Mouse (Mus musculus): ENCODE measurements around the gene Olfr33. TPM values are rescaled to one million over a fixed set of nuclear protein-coding genes. Genes with fewer than 3 reads are reported as not detected.

The Olfr33 gene
- total and polyA plus RNA-seq, 3 experiments, result not detected

DNA sequence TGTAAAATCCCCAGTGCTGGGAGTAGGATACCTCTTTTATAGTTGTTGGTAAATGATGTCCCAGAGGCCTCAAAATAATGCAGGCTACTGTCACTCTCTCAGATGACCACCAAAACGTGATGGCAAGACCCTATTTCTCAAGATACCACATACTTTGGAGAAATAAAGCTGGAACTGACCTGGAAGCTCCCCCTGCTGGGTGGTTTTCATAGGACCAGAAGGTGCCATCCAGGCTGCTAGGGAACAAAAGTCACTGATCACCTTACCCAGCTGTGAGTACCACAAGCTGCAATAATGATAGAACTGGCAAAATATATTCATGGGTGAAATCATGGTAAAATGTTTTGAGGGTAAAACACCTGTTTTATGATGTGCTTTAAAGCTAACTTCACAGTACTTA is 33.2 kb upstream of the Olfr33 start:
- Histone ChIP-seq H3K27ac (ENCODE audit: control insufficient read depth, low read depth, low read length) (no peak overlapping the region), H3K27me3 (ENCODE audit: control insufficient read depth in 1 of 2, insufficient read depth in 2 of 2, low read length in 2 of 2) (no peaks in the 10 kb centered on the region), H3K79me2 (ENCODE audit: control insufficient read depth, insufficient read depth, low read length, poor library complexity) (no peaks in the 10 kb centered on the region), H3K4me1 (ENCODE audit: control insufficient read depth in 1 of 2, insufficient read depth in 2 of 2, low read length in 2 of 2) (no peaks in the 10 kb centered on the region), H3K36me3 (ENCODE audit: control insufficient read depth in 1 of 2, insufficient read depth in 2 of 2, low read length in 2 of 2) (no peaks in the 10 kb centered on the region), H3K9me3 (replicated peaks; ENCODE audit: insufficient read depth, low read length) (no peaks in the 10 kb centered on the region), H3K9ac (ENCODE audit: control insufficient read depth, low read depth, low read length, poor library complexity, severe bottlenecking) (no peak overlapping the region), H3K4me3 (ENCODE audit: control insufficient read depth in 1 of 2, insufficient read depth in 1 of 2, low read depth in 2 of 2, low read length in 2 of 2) (no peak overlapping the region)
- no peak for TF ChIP-seq ELF1 (IDR thresholded peaks at IDR 0.05; ENCODE audit: low read depth, low read length)
- no peak for TF ChIP-seq MAZ (IDR thresholded peaks at IDR 0.05; ENCODE audit: low read depth, low read length)
- no peak for TF ChIP-seq RAD21 (IDR thresholded peaks at IDR 0.05; ENCODE audit: low read depth, low read length)
- peak in 1 of 3 experiments; percentile 16; a peak in 1 of 6 replicates for TF ChIP-seq CTCF (IDR thresholded peaks at IDR 0.05 in 2 of 3, conservative IDR thresholded peaks at IDR 0.05 in 1 of 3; ENCODE audit: control insufficient read depth in 1 of 3, insufficient read depth in 1 of 3, low read depth in 2 of 3, low read length in 3 of 3, poor library complexity in 1 of 3, severe bottlenecking in 1 of 3)
- DNase-seq (ENCODE audit: low read depth, low spot score), result peak; percentile 3

DNA sequence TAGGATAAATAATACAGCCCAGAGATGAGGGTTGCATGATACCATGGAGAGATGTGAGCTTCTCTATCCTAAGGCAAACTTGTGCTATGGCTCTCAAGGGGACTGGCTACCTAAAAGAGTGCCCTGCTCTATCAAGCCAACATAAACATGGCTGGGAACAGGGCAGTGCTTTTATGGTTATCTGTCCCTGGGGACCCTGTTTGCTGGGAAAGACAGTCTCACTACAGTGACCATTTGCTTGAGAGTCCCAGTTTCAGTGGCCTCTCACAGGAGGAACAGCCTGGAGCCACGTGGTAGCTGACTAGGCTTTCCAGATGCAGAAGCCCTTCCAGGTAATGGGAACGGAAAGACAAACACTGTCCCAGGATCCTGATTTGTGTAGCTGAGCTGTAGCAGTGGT is 18.8 kb upstream of the Olfr33 start:
- H3K9ac ChIP-seq (ENCODE audit: control insufficient read depth, low read depth, low read length, poor library complexity, severe bottlenecking), result no peak overlapping the region
- no peak overlapping the region for H3K27ac ChIP-seq (ENCODE audit: control insufficient read depth, low read depth, low read length)
- H3K79me2 ChIP-seq (ENCODE audit: control insufficient read depth, insufficient read depth, low read length, poor library complexity), result no peaks in the 10 kb centered on the region
- no peaks in the 10 kb centered on the region for H3K9me3 ChIP-seq (replicated peaks; ENCODE audit: insufficient read depth, low read length)
- no peaks in the 10 kb centered on the region for H3K27me3 ChIP-seq (ENCODE audit: control insufficient read depth in 1 of 2, insufficient read depth in 2 of 2, low read length in 2 of 2)
- no peak for DNase-seq (ENCODE audit: low read depth, low spot score)
- H3K4me1 ChIP-seq (ENCODE audit: control insufficient read depth in 1 of 2, insufficient read depth in 2 of 2, low read length in 2 of 2), result no peaks in the 10 kb centered on the region
- H3K36me3 ChIP-seq (ENCODE audit: control insufficient read depth in 1 of 2, insufficient read depth in 2 of 2, low read length in 2 of 2), result no peaks in the 10 kb centered on the region
- TF ChIP-seq USF2 (IDR thresholded peaks at IDR 0.05; ENCODE audit: borderline replicate concordance in 1 of 2, insufficient read depth in 1 of 2, low read depth in 1 of 2, low read length in 2 of 2) (no peak), POLR2AphosphoS5 (IDR thresholded peaks at IDR 0.05; ENCODE audit: borderline replicate concordance, low read depth, low read length) (no peak), MYB (IDR thresholded peaks at IDR 0.05; ENCODE audit: low read depth, low read length) (no peak), MAX (IDR thresholded peaks at IDR 0.05; ENCODE audit: low read length) (no peak), ZMIZ1 (IDR thresholded peaks at IDR 0.05; ENCODE audit: low read depth, low read length) (no peak), ZC3H11A (IDR thresholded peaks at IDR 0.05; ENCODE audit: low read depth, low read length) (no peak), USF1 (IDR thresholded peaks at IDR 0.05; ENCODE audit: low read depth, low read length) (no peak), CTCF (IDR thresholded peaks at IDR 0.05 in 2 of 3, conservative IDR thresholded peaks at IDR 0.05 in 1 of 3; ENCODE audit: control insufficient read depth in 1 of 3, insufficient read depth in 1 of 3, low read depth in 2 of 3, low read length in 3 of 3, poor library complexity in 1 of 3, severe bottlenecking in 1 of 3) (no peak), CHD1 (IDR thresholded peaks at IDR 0.05; ENCODE audit: low read depth, low read length) (no peak), EP300 (IDR thresholded peaks at IDR 0.05; ENCODE audit: low read depth in 1 of 2, low read length in 2 of 2) (no peak), TCF12 (IDR thresholded peaks at IDR 0.05; ENCODE audit: low read depth, low read length) (no peak)
- no peak overlapping the region for H3K4me3 ChIP-seq (ENCODE audit: control insufficient read depth in 1 of 2, insufficient read depth in 1 of 2, low read depth in 2 of 2, low read length in 2 of 2)

DNA sequence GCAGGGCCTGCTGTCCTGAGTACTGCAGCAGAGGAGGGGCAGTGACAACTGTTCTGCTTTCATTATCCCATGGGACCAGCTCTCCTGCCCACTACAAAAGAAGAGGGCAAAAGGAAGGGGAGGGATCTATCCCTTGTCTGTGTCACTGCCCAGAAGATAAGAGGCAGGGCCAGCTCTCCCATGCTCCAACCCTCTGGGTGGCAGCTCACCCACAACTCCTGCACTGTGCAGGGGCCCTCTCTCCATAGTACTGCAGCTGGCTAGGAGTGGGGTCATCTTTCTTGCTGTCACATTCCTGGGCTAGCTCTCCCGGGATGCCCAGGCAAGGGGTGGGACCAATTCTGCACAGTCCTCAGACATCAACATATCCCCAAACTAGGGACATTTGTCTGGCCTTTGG is 14.9 kb upstream of the Olfr33 start:
- no peak for TF ChIP-seq MXI1 (IDR thresholded peaks at IDR 0.05; ENCODE audit: low read depth, low read length)
- TF ChIP-seq NRF1 (IDR thresholded peaks at IDR 0.05; ENCODE audit: insufficient read depth, low read depth, low read length, poor library complexity, severe bottlenecking), result no peak
- TF ChIP-seq TCF12 (IDR thresholded peaks at IDR 0.05; ENCODE audit: low read depth, low read length), result no peak
- no peak for TF ChIP-seq ZC3H11A (IDR thresholded peaks at IDR 0.05; ENCODE audit: low read depth, low read length)
- TF ChIP-seq BHLHE40 (IDR thresholded peaks at IDR 0.05; ENCODE audit: borderline replicate concordance, low read depth, low read length), result no peak
- no peak for TF ChIP-seq ZKSCAN1 (IDR thresholded peaks at IDR 0.05; ENCODE audit: low read depth, low read length)
- TF ChIP-seq MEF2A (IDR thresholded peaks at IDR 0.05; ENCODE audit: extremely low read depth, insufficient replicate concordance, low read depth, low read length, poor library complexity, severe bottlenecking), result no peak
- no peak for TF ChIP-seq CHD2 (IDR thresholded peaks at IDR 0.05; ENCODE audit: low read length)
- TF ChIP-seq MAX (IDR thresholded peaks at IDR 0.05; ENCODE audit: low read length), result no peak
- TF ChIP-seq USF2 (IDR thresholded peaks at IDR 0.05; ENCODE audit: borderline replicate concordance in 1 of 2, insufficient read depth in 1 of 2, low read depth in 1 of 2, low read length in 2 of 2), result no peak
- TF ChIP-seq ZMIZ1 (IDR thresholded peaks at IDR 0.05; ENCODE audit: low read depth, low read length), result no peak
- TF ChIP-seq ETS1 (IDR thresholded peaks at IDR 0.05; ENCODE audit: low read depth, low read length), result no peak
- DNase-seq (ENCODE audit: low read depth, low spot score), result no peak
- H3K27me3 ChIP-seq (ENCODE audit: control insufficient read depth in 1 of 2, insufficient read depth in 2 of 2, low read length in 2 of 2), result no peaks in the 10 kb centered on the region
- H3K79me2 ChIP-seq (ENCODE audit: control insufficient read depth, insufficient read depth, low read length, poor library complexity), result no peaks in the 10 kb centered on the region
- no peak overlapping the region for H3K27ac ChIP-seq (ENCODE audit: control insufficient read depth, low read depth, low read length)
- H3K9me3 ChIP-seq (replicated peaks; ENCODE audit: insufficient read depth, low read length), result no peaks in the 10 kb centered on the region
- H3K36me3 ChIP-seq (ENCODE audit: control insufficient read depth in 1 of 2, insufficient read depth in 2 of 2, low read length in 2 of 2), result no peaks in the 10 kb centered on the region
- H3K4me3 ChIP-seq (ENCODE audit: control insufficient read depth in 1 of 2, insufficient read depth in 1 of 2, low read depth in 2 of 2, low read length in 2 of 2), result no peak overlapping the region
- H3K4me1 ChIP-seq (ENCODE audit: control insufficient read depth in 1 of 2, insufficient read depth in 2 of 2, low read length in 2 of 2), result no peaks in the 10 kb centered on the region
- no peak overlapping the region for H3K9ac ChIP-seq (ENCODE audit: control insufficient read depth, low read depth, low read length, poor library complexity, severe bottlenecking)
